Mouse (Mus musculus): ENCODE data around the gene Raly.

DNA sequence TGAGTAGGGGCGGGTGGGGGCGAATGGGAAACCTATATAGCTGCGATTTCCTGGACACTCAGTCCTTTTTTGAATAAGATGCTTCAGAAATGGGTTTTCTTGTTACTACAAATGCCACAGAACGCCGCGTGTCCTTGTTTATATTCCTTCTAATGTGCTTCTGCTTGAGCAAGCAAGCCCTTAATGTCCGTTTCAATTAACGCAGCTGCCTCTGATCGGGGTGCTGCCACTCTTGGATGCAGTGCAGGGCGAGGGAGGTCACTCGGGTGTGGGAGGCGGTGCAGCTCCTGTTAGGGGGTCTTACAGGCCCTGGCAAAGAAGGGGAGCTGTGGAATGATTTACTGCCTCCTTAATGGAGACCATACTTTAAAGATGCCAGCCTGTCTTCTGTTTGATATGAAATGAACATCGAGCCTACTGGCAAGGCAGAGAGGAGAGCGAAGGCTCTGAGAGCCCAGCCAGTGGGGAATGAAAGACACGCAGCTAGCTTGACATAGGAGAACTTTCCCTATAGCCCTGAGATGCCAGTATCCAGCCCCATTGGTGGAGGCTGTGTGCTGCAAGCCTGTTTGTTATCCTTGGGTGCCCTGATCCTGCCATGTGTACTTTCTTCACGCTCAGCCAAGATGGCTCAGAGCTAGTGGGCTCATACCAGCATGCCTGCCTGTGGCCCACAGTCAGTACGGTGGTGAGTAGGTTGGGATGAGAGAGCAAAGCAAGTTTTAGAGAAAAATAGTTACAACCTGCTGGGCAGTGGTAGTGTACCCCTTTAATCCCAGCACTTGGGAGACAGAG, 7.8 kb upstream of the Raly start:
- TF ChIP-seq FLI1 (IDR thresholded peaks at IDR 0.05; ENCODE audit: low read length) (no peak), GATA1 (IDR thresholded peaks at IDR 0.05; ENCODE audit: borderline replicate concordance, low read length) (no peak)

All from megakaryocyte, embryonic 14.5 days (primary cell).